Mouse (Mus musculus) kidney, embryonic 14.5 days (tissue): ENCODE results near the gene Cmip. TPM values are rescaled to one million over a fixed set of nuclear protein-coding genes. Genes with fewer than 3 reads are reported as not detected.

Source experiments
- ATAC-seq: fragments of 200-750 bp; cut with Nextera tagmentation; 2 replicates; pipeline ENCODE4 v1.8.0; 2017; ENCODE audit warnings: moderate number of reproducible peaks, mild to moderate bottlenecking, moderate TSS enrichment, moderate library complexity; ENCODE audit not compliant: low FRiP score, low TSS enrichment
- H3K27ac ChIP-seq: fragments of 300-500 bp; sonication (generic); 2 replicates; pipeline ENCODE4 v1.5.1; 2014; ENCODE audit warnings: low read depth, mild to moderate bottlenecking, low read length, moderate library complexity, mixed read lengths
- H3K27me3 ChIP-seq: fragments of 300-500 bp; sonication (generic); 2 replicates; pipeline ENCODE4 v1.6.1; 2014; ENCODE audit warnings: mild to moderate bottlenecking, low read length; ENCODE audit not compliant: control insufficient read depth, insufficient read depth
- H3K36me3 ChIP-seq: fragments of 300-500 bp; sonication (generic); 2 replicates; pipeline ENCODE4 v1.6.1; 2014; ENCODE audit warnings: low read length, mixed read lengths; ENCODE audit not compliant: control insufficient read depth, insufficient read depth
- H3K4me1 ChIP-seq: fragments of 300-500 bp; sonication (generic); 2 replicates; pipeline ENCODE4 v1.6.1; 2014; ENCODE audit warnings: low read length, mixed read lengths; ENCODE audit not compliant: control insufficient read depth, insufficient read depth
- H3K4me2 ChIP-seq: fragments of 300-500 bp; sonication (generic); replicated peaks from 2 replicates; pipeline ENCODE4 v1.6.1; 2014; ENCODE audit warnings: low read depth, mild to moderate bottlenecking, low read length
- H3K4me3 ChIP-seq: fragments of 300-500 bp; sonication (generic); 2 replicates; pipeline ENCODE4 v1.5.1; 2014; ENCODE audit warnings: mild to moderate bottlenecking, low read length
- H3K9ac ChIP-seq: fragments of 300-500 bp; sonication (generic); 2 replicates; pipeline ENCODE4 v1.6.1; 2014; ENCODE audit warnings: low read depth, mild to moderate bottlenecking, low read length, moderate library complexity
- H3K9me3 ChIP-seq: fragments of 300-500 bp; sonication (generic); 2 replicates; pipeline ENCODE4 v1.6.1; 2016; ENCODE audit warnings: low read length; ENCODE audit not compliant: control insufficient read depth
- WGBS: fragments of 180-500 bp; shearing (Covaris S2); extraction: QIAGEN DNeasy Blood & Tissue Kit; methylation state at CpG from one replicate; pipeline ENCODE4 v1.1.7; 2014; 5-methylcytosine and 5-hydroxymethylcytosine counted together
- polyA plus RNA-seq: library from polyadenylated mRNA; unstranded; fragments of >200 nt; fragmentation: Nextera tagmentation; extraction: Ambion mirVana; gene quantifications from 2 replicates; pipeline ENCODE4 v1.2.1, GENCODE M21; 2014

The Cmip gene
- polyA plus RNA-seq, 1 experiment from 2014 or later = 22.9 TPM

GRCm38 (mm10) chr8:117376997-117377396, 120.1 kb downstream of the Cmip start:
- 79% methylated on average over 16 of the region's 16 CpGs for WGBS
- H3K27ac ChIP-seq = no peak overlapping the region
- no peak overlapping the region for H3K4me2 ChIP-seq
- peaks cover 13% of the 10 kb centered on the region for H3K4me1 ChIP-seq
- H3K9ac ChIP-seq = no peak overlapping the region
- H3K4me3 ChIP-seq = no peak overlapping the region
- no peaks in the 10 kb centered on the region; the same call in 1 of the 2 replicates for H3K36me3 ChIP-seq
- H3K9me3 ChIP-seq = no peaks in the 10 kb centered on the region
- H3K27me3 ChIP-seq = no peaks in the 10 kb centered on the region
- ATAC-seq = no peak

GRCm38 (mm10) chr8:117378625-117379024, 121.8 kb downstream of the Cmip start:
- 57% methylated on average over 7 of the region's 7 CpGs for WGBS
- no peaks in the 10 kb centered on the region for H3K27me3 ChIP-seq
- no peak overlapping the region for H3K4me3 ChIP-seq
- no peaks in the 10 kb centered on the region; the same call in 1 of the 2 replicates for H3K36me3 ChIP-seq
- H3K9me3 ChIP-seq = no peaks in the 10 kb centered on the region
- H3K27ac ChIP-seq = no peak overlapping the region
- H3K4me1 ChIP-seq = no peaks in the 10 kb centered on the region
- 0 out of 2 replicates have a peak, but pooled peaks have one; percentile 3 for ATAC-seq
- no peak overlapping the region for H3K4me2 ChIP-seq
- no peak overlapping the region for H3K9ac ChIP-seq

- Histone ChIP-seq H3K4me3 (no peak overlapping the region), H3K4me1 (no peaks in the 10 kb centered on the region), H3K27ac (no peak overlapping the region), H3K9ac (no peak overlapping the region), H3K9me3 (no peaks in the 10 kb centered on the region), H3K36me3 (no peaks in the 10 kb centered on the region; the same call in 1 of the 2 replicates), H3K4me2 (no peak overlapping the region), H3K27me3 (no peaks in the 10 kb centered on the region)
- ATAC-seq = peak; percentile 50; the same call in 1 of the 2 replicates
- 49% methylated on average over 10 of the region's 10 CpGs for WGBS
These were observed 122.3 kb downstream of the Cmip start for GRCm38 (mm10) chr8:117379131-117379530.

- Histone ChIP-seq H3K9ac (no peak overlapping the region), H3K27me3 (no peaks in the 10 kb centered on the region), H3K4me3 (no peak overlapping the region), H3K36me3 (no peaks in the 10 kb centered on the region; the same call in 1 of the 2 replicates), H3K9me3 (no peaks in the 10 kb centered on the region), H3K4me1 (no peaks in the 10 kb centered on the region), H3K27ac (peak overlapping the region; percentile 19; the same call in 1 of the 2 replicates), H3K4me2 (no peak overlapping the region)
- WGBS = 76% methylated on average over 8 of the region's 8 CpGs
- no peak for ATAC-seq
These were observed 123.9 kb downstream of the Cmip start for GRCm38 (mm10) chr8:117380796-117381195.

GRCm38 (mm10) chr8:117386142-117386541, 129.3 kb downstream of the Cmip start:
- Histone ChIP-seq H3K27ac (no peak overlapping the region), H3K4me1 (0 out of 2 replicates have a peak, but pooled peaks cover 19% of the 10 kb centered on the region), H3K9me3 (no peaks in the 10 kb centered on the region), H3K27me3 (no peaks in the 10 kb centered on the region), H3K36me3 (no peaks in the 10 kb centered on the region; the same call in 1 of the 2 replicates), H3K9ac (no peak overlapping the region), H3K4me3 (no peak overlapping the region), H3K4me2 (no peak overlapping the region)
- no peak for ATAC-seq
- WGBS = 78% methylated on average over 2 of the region's 2 CpGs

- Histone ChIP-seq H3K36me3 (no peaks in the 10 kb centered on the region), H3K4me1 (0 out of 2 replicates have a peak, but pooled peaks cover 21% of the 10 kb centered on the region), H3K27ac (no peak overlapping the region), H3K27me3 (no peaks in the 10 kb centered on the region), H3K4me3 (no peak overlapping the region), H3K4me2 (no peak overlapping the region), H3K9ac (no peak overlapping the region), H3K9me3 (no peaks in the 10 kb centered on the region)
- ATAC-seq = no peak
- 51% methylated on average over 10 of the region's 10 CpGs for whole genome bisulfite sequencing
These were observed 130.8 kb downstream of the Cmip start for GRCm38 (mm10) chr8:117387642-117388041.

GRCm38 (mm10) chr8:117388370-117388769, 131.5 kb downstream of the Cmip start:
- 33% methylated on average over 8 of the region's 8 CpGs for WGBS
- H3K9me3 ChIP-seq = no peaks in the 10 kb centered on the region
- no peak overlapping the region for H3K4me3 ChIP-seq
- H3K36me3 ChIP-seq = no peaks in the 10 kb centered on the region
- H3K27ac ChIP-seq = peak overlapping the region; percentile 30; the same call in 1 of the 2 replicates
- ATAC-seq = peak; percentile 70; the same call in 1 of the 2 replicates
- 0 out of 2 replicates have a peak, but pooled peaks cover 21% of the 10 kb centered on the region for H3K4me1 ChIP-seq
- H3K27me3 ChIP-seq = no peaks in the 10 kb centered on the region
- H3K4me2 ChIP-seq = no peak overlapping the region
- H3K9ac ChIP-seq = 0 out of 2 replicates have a peak overlapping the region, but pooled peaks have one; percentile 31

- 80% methylated on average over 6 of the region's 6 CpGs for WGBS
- no peaks in the 10 kb centered on the region for H3K27me3 ChIP-seq
These were observed 137.0 kb downstream of the Cmip start for GRCm38 (mm10) chr8:117393853-117394252.

GRCm38 (mm10) chr8:117395055-117395454, 138.2 kb downstream of the Cmip start:
- Histone ChIP-seq H3K4me1 (0 out of 2 replicates have a peak, but pooled peaks cover 4% of the 10 kb centered on the region), H3K36me3 (no peaks in the 10 kb centered on the region), H3K4me3 (no peak overlapping the region), H3K27me3 (no peaks in the 10 kb centered on the region), H3K4me2 (no peak overlapping the region), H3K9me3 (no peaks in the 10 kb centered on the region), H3K9ac (no peak overlapping the region), H3K27ac (no peak overlapping the region)
- WGBS = 65% methylated on average over 7 of the region's 7 CpGs
- no peak for ATAC-seq

More at GRCm38 (mm10) chr8:117393853-117394252, 137.0 kb downstream of the Cmip start:
- Histone ChIP-seq H3K9me3 (no peaks in the 10 kb centered on the region), H3K4me3 (no peak overlapping the region), H3K9ac (no peak overlapping the region), H3K27ac (no peak overlapping the region), H3K4me2 (no peak overlapping the region), H3K4me1 (0 out of 2 replicates have a peak, but pooled peaks cover 9% of the 10 kb centered on the region), H3K36me3 (no peaks in the 10 kb centered on the region)
- ATAC-seq = no peak
